Mouse (Mus musculus) intestine, embryonic 14.5 days (tissue): ENCODE measurements around the gene Tmem86a. TPM values are rescaled to one million over a fixed set of nuclear protein-coding genes. Genes with fewer than 3 reads are reported as not detected.

Experiments used
- ATAC-seq: fragments of 200-750 bp; cut with Nextera tagmentation; replicated peaks from 2 replicates; pipeline ENCODE4 v1.8.0; 2017; ENCODE audit warnings: low read depth, moderate number of reproducible peaks, moderate TSS enrichment, moderate library complexity; ENCODE audit not compliant: low FRiP score, low TSS enrichment
- DNase-seq: peaks from one replicate; pipeline ENCODE4 v3.0.0-alpha.2; 2018; ENCODE audit warnings: low spot score
- H3K27ac ChIP-seq: fragments of 300-500 bp; sonication (generic); 2 replicates; pipeline ENCODE4 v1.5.1; 2014; ENCODE audit warnings: low read depth, mild to moderate bottlenecking, control low read depth
- H3K27me3 ChIP-seq: fragments of 300-500 bp; sonication (generic); replicated peaks from 2 replicates; pipeline ENCODE4 v1.6.1; 2014; ENCODE audit warnings: low read length, control low read depth; ENCODE audit not compliant: control insufficient read depth, insufficient read depth
- H3K36me3 ChIP-seq: fragments of 300-500 bp; sonication (generic); 2 replicates; pipeline ENCODE4 v1.6.1; 2014; ENCODE audit warnings: low read length, control low read depth; ENCODE audit not compliant: control insufficient read depth, insufficient read depth
- H3K4me1 ChIP-seq: fragments of 300-500 bp; sonication (generic); replicated peaks from 2 replicates; pipeline ENCODE4 v1.6.1; 2014; ENCODE audit warnings: low read length, control low read depth, mixed read lengths; ENCODE audit not compliant: control insufficient read depth, insufficient read depth
- H3K4me2 ChIP-seq: fragments of 300-500 bp; sonication (generic); 2 replicates; pipeline ENCODE4 v1.6.1; 2014; ENCODE audit warnings: low read length
- H3K4me3 ChIP-seq: fragments of 300-500 bp; sonication (generic); 2 replicates; pipeline ENCODE4 v1.5.1; 2014; ENCODE audit warnings: low read depth, low read length, control low read depth, mixed read lengths
- H3K9ac ChIP-seq: fragments of 300-500 bp; sonication (generic); 2 replicates; pipeline ENCODE4 v1.6.1; 2014; ENCODE audit warnings: mild to moderate bottlenecking, low read length
- H3K9me3 ChIP-seq: fragments of 300-500 bp; sonication (generic); 2 replicates; pipeline ENCODE4 v1.6.1; 2016; ENCODE audit warnings: low read length, control low read depth; ENCODE audit not compliant: control insufficient read depth
- WGBS: fragments of 180-500 bp; shearing (Covaris S2); extraction: QIAGEN DNeasy Blood & Tissue Kit; methylation state at CpG from one replicate; pipeline ENCODE4 v1.1.7; 2014; 5-methylcytosine and 5-hydroxymethylcytosine counted together
- polyA plus RNA-seq: library from polyadenylated mRNA; unstranded; fragments of >200 nt; fragmentation: Nextera tagmentation; extraction: Ambion mirVana; gene quantifications from 2 replicates; pipeline ENCODE4 v1.2.1, GENCODE M21; 2014

The Tmem86a gene
- 30.6 and 31.4 TPM in 2 replicates for polyA plus RNA-seq

- Histone ChIP-seq H3K27me3 (no peaks in the 10 kb centered on the region), H3K27ac (peak within 1 kb of the TSS; percentile 97), H3K9ac (peak within 1 kb of the TSS; percentile 86), H3K4me2 (peak within 1 kb of the TSS; percentile 93), H3K9me3 (no peaks in the 10 kb centered on the region), H3K4me3 (peak within 1 kb of the TSS; percentile 91), H3K4me1 (peaks cover 23% of the 10 kb centered on the region), H3K36me3 (peaks cover 17% of the 10 kb centered on the region; the same call in 1 of the 2 replicates)
- DNase-seq (peak; percentile 99), ATAC-seq (peak; percentile 99)
- WGBS: under 1% methylated on average over 33 of the region's 33 CpGs
These were observed at the start of gene Tmem86a for GRCm38 (mm10) chr7:47050366-47050765. Gene Tmem86a (plus strand): TSS chr7:47050601.

DNA sequence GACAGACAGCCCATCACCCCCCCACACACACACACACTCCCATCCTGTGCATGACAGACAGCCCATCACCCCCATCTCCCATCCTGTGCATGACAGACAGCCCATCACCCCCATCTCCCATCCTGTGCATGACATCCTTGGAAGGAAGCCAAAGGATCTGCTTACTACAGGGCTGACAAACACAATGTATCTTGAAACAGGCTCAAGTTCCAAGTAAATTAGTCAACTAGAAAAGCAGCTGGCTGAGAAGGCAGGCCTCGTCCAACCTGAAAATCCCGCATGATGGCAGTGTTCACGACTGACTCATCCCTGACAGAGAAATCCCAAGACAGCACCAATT is 49.8 kb upstream of the Tmem86a start:
- H3K9ac ChIP-seq: no peak overlapping the region
- H3K9me3 ChIP-seq: no peaks in the 10 kb centered on the region
- peak; percentile 73; the same call in 1 of the 2 replicates for ATAC-seq
- H3K4me3 ChIP-seq: no peak overlapping the region
- peaks cover 37% of the 10 kb centered on the region for H3K36me3 ChIP-seq
- WGBS: 25% methylated on average over 3 of the region's 3 CpGs
- no peaks in the 10 kb centered on the region for H3K27me3 ChIP-seq
- DNase-seq: no peak
- H3K27ac ChIP-seq: peak overlapping the region; percentile 71; the same call in 1 of the 2 replicates
- peaks cover 37% of the 10 kb centered on the region for H3K4me1 ChIP-seq
- H3K4me2 ChIP-seq: peak overlapping the region; percentile 8; the same call in 1 of the 2 replicates

GRCm38 (mm10) chr7:47001125-47001899 is 49.1 kb upstream of the Tmem86a start:
- ATAC-seq: no peak
- Histone ChIP-seq H3K4me2 (peak overlapping the region; percentile 8; the same call in 1 of the 2 replicates), H3K4me3 (no peak overlapping the region), H3K27ac (peak overlapping the region; percentile 71; the same call in 1 of the 2 replicates), H3K27me3 (no peaks in the 10 kb centered on the region), H3K9me3 (no peaks in the 10 kb centered on the region), H3K36me3 (peaks cover 30% of the 10 kb centered on the region), H3K9ac (no peak overlapping the region), H3K4me1 (peaks cover 37% of the 10 kb centered on the region)
- 35% methylated on average over 5 of the region's 5 CpGs for WGBS
- peak; percentile 42 for DNase-seq

DNA sequence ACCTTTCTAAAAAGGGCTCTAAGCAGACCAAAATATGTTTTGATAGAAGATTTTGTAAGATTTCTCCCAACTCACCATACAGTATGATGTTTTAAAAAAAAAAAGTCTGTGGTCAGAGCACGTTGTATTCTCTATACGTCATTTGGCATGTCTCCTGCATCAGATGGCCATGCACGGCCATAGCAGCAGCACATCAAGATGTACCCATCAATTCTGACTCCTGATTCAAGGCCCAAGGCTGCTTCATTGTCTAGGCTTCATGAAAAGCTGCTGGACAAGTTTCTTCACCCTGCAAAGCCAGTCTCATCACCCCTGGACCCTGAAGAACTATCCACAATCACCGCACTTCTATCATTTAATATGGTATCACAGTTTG is 48.5 kb upstream of the Tmem86a start:
- H3K27ac ChIP-seq: no peak overlapping the region
- H3K9ac ChIP-seq: no peak overlapping the region
- H3K4me2 ChIP-seq: no peak overlapping the region
- no peaks in the 10 kb centered on the region for H3K9me3 ChIP-seq
- H3K4me3 ChIP-seq: no peak overlapping the region
- DNase-seq (peak; percentile 39), ATAC-seq (no peak)
- WGBS: 52% methylated on average over 4 of the region's 4 CpGs
- H3K27me3 ChIP-seq: no peaks in the 10 kb centered on the region
- H3K36me3 ChIP-seq: peaks cover 25% of the 10 kb centered on the region
- peaks cover 40% of the 10 kb centered on the region for H3K4me1 ChIP-seq

DNA sequence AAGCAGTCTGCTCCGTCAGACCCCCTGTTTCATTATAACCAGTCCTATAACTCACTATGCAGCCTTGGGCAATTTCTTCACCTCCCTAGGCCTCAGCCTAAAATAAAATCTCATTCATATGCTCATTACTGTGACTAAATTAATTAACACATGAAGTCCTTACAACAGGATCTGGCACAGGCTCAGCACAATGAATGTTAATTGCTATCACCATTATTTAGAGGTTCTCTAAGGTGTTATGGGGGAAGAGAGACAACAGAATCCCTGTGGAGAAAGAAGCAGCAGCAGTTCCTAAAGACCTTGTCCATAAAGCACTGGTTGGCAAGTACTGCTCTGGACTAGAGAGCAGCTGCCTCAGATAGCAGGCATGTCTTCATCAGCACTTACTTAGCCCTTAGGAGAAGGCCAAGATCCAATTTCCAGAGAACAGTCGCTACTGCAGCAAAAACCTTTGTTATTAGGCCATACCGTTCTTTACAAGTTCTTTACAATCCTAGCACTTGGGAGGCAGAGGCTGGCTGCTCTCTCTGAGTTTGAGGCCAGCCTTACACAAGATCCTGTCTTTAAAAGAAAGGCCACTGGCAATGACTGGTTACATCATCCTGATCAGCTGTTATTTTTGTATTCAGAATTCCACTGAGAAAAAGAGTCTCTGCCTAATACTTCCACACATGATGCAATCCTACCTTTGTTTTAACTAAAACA is 46.8 kb upstream of the Tmem86a start:
- no peaks in the 10 kb centered on the region for H3K9me3 ChIP-seq
- H3K4me2 ChIP-seq: no peak overlapping the region
- 56% methylated on average over 3 of the region's 3 CpGs for WGBS
- H3K9ac ChIP-seq: no peak overlapping the region
- peaks cover 8% of the 10 kb centered on the region for H3K36me3 ChIP-seq
- no peak overlapping the region for H3K4me3 ChIP-seq
- no peak overlapping the region for H3K27ac ChIP-seq
- peaks cover 42% of the 10 kb centered on the region for H3K4me1 ChIP-seq
- DNase-seq: peak; percentile 24
- no peak for ATAC-seq
- H3K27me3 ChIP-seq: no peaks in the 10 kb centered on the region

- H3K9me3 ChIP-seq: no peaks in the 10 kb centered on the region
- peak overlapping the region; percentile 77 for H3K4me2 ChIP-seq
- H3K36me3 ChIP-seq: no peaks in the 10 kb centered on the region
- H3K27ac ChIP-seq: peak overlapping the region; percentile 84
- H3K4me1 ChIP-seq: peaks cover 21% of the 10 kb centered on the region
- H3K9ac ChIP-seq: peak overlapping the region; percentile 67
- 15% methylated on average over 21 of the region's 21 CpGs for WGBS
- DNase-seq (peak; percentile 64), ATAC-seq (no peak)
- H3K27me3 ChIP-seq: no peaks in the 10 kb centered on the region
- H3K4me3 ChIP-seq: peak overlapping the region; percentile 75
These were observed 43.2 kb upstream of the Tmem86a start for GRCm38 (mm10) chr7:47007109-47007780.

GRCm38 (mm10) chr7:47007818-47008167 is 42.6 kb upstream of the Tmem86a start:
- Histone ChIP-seq H3K9me3 (no peaks in the 10 kb centered on the region), H3K27ac (peak overlapping the region; percentile 84), H3K4me1 (peaks cover 16% of the 10 kb centered on the region), H3K27me3 (no peaks in the 10 kb centered on the region), H3K4me3 (peak overlapping the region; percentile 75), H3K36me3 (no peaks in the 10 kb centered on the region), H3K9ac (peak overlapping the region; percentile 67), H3K4me2 (peak overlapping the region; percentile 77)
- DNase-seq (no peak), ATAC-seq (peak; percentile 71)
- 1% methylated on average over 25 of the region's 25 CpGs for WGBS

DNA sequence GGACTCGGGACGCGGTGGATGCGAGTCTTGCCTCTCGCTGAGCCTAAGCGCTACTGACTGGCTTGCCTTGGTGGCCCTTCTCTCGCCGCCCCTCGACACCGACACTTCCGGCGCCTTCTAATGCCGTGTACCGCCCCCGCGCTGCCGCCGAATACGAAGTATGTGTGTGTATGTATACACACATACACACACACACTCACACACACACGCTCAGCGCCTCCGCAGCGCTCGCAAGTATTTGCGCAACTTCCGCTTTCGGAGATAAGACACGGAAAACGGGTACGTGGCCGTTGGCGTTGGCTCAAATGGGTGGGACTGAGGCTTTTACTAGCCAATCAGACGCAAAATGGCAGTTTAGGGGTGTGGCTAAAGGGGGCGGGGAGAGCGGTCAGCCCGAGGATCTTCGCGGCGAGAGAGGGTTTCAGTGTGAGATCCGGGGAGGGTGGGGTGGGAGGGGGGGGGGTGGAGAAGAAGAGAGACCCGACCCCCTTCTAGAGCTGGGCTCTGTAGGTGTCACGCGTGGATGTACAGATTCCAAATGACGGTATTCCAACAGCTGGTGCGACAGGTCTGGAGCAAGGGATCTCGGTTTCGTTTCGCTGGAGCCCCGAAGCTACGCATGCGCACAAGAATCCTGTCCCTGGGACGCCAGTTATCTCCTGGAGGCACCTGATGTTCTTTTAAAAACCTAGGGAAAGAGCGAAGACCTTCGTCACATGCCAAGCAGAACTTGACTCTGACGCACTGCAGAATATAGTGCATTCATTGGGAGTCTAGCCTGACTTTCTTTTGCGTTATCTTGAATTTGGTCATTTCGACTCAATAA is 42.0 kb upstream of the Tmem86a start, which contains the start of gene Spty2d1:
TSS of gene Spty2d1 (minus strand) at position 244 of the 826 bp plus-strand sequence.
- H3K4me1 ChIP-seq: peaks cover 13% of the 10 kb centered on the region
- peak within 1 kb of the TSS; percentile 75 for H3K4me3 ChIP-seq
- DNase-seq (peak; percentile 99), ATAC-seq (peak; percentile 94)
- H3K4me2 ChIP-seq: peak within 1 kb of the TSS; percentile 77
- H3K9me3 ChIP-seq: no peaks in the 10 kb centered on the region
- H3K27ac ChIP-seq: peak within 1 kb of the TSS; percentile 84
- H3K9ac ChIP-seq: peak within 1 kb of the TSS; percentile 67
- 1% methylated on average over 57 of the region's 57 CpGs for WGBS
- no peaks in the 10 kb centered on the region for H3K36me3 ChIP-seq
- no peaks in the 10 kb centered on the region for H3K27me3 ChIP-seq
